Mouse (Mus musculus) layer of hippocampus, postnatal 10 days (tissue): ENCODE data around the gene Olfr48. TPM values are rescaled to one million over a fixed set of nuclear protein-coding genes. Genes with fewer than 3 reads are reported as not detected.

ENCODE experiments used
- DNase-seq, 2 experiments: peaks; one replicate each; pipeline ENCODE4 v3.0.0; 2021; ENCODE audit warnings: low spot score in 2 of 2
- long read RNA-seq: library from polyadenylated mRNA; stranded (forward); transcript quantifications from one replicate; pipeline ENCODE4 v2.0.0, GENCODE M21; 2023
- total RNA-seq, 2 experiments: library from RNA; stranded (reverse); gene quantifications; 2 replicates each; pipeline ENCODE4 v1.2.3; 2021

The Olfr48 gene
- not detected for total RNA-seq
- long read RNA-seq = 0 reads

DNA sequence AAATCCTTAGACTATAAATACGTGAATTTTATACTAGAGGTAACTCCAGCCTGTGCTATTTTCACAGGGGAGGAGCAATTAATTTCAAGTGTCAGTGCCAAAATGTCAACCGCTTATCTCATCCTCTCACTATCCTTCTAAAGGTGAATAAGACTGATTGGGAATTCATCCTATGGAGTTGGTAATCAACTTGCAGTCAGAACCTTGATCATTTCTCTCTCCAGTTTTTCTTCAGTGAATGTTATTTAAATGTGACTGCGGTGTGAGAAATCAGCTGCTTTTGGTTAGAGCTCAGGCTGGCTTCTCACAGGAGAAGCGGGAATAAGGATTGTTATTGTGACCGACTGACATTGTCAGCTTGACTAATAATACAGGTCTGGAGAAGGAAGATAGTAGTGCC is at the start of gene Olfr48:
Olfr48 (minus strand) TSS at position 101 of the 400 bp plus-strand sequence.
- no peak for DNase-seq

DNA sequence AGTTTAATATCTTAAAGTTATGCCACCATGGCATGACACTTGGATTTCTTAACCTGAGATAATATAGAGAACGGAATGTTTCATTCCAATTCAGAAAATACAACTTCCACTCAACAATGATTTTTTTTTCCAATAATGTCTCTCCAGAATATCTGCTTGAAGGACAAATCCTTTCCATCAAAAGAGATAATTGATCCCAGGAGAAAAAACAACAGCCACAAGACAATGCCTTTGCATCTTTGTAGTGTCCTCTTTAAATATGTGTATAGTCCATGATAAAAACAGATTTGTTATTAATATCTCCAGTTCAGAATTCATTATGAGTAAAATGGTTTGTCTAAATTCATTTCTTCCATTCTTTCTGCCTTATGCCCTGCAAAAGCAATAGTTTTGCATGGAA is 30.1 kb upstream of the Olfr48 start, which contains the start of gene Olfr1257:
Olfr1257 (plus strand) TSS at position 301 of the 400 bp plus-strand sequence.
- no peak for DNase-seq

DNA sequence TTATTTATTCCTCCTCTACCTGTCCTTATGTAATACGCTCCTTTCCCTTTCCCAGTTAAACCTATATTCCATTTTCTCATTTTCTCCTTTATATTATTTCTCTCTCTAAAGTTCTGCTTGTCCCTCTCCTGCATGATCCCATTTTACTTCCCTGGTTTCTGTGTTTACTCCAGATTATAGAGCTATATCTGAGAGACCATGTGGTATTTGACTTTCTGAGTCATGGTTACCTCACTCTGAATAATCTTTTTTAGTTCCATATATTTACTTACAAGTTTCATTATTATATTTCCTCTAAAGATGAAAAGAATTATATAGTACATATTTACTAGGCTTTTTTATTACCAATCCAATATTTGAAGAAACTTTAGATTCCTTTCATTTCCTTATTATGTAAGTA is 1.2 kb upstream of the Olfr48 start:
- DNase-seq = no peak

- DNase-seq = no peak
These were observed 6.5 kb downstream of the Olfr48 start, which contains the start of gene Olfr1256 for GRCm38 (mm10) chr2:89841455-89841854. Gene Olfr1256 (minus strand): TSS chr2:89841555.

GRCm38 (mm10) chr2:89820216-89820615 is 27.8 kb downstream of the Olfr48 start:
- no peak for DNase-seq

DNA sequence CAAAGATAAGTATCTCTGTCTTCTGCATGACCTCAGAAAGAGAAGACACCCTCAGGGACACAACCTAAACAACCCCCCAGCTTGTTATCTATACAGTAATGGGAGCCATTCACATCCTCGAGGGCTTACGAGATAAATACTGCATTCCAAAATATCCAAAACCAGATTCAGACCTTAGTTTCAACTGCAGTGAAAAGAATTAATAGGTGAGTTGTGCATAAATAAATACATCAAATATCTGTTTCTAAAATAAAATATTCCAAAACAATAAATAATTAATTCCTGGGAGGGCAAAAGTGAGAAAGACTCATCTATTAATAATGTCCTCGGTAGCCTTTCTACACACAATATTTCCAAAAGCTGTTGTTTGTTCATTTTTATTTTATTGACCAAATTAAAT is 36.3 kb downstream of the Olfr48 start, which contains the start of gene Olfr1255:
Olfr1255 (plus strand) TSS at position 301 of the 400 bp plus-strand sequence.
- no peak for DNase-seq

DNA sequence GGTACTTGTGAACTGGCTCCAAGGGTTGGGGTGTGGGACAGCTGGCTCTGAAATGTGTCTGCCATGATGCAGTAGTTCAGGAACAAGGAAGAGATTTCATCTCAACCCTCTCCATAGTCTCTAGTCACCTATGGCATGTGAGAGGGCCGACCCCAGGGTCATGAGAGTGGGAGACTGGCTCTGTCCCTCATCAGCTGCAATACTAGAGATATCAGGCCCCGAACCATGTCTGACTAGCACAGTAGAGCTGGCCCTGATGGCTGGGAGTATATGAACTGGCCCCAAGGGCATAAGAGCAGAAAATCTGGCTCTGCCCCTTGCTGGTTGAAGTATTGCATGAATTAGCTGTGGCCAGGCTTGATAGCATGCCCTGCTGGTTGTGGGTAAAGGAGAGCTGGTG is 37.3 kb downstream of the Olfr48 start:
- DNase-seq = no peak

DNA sequence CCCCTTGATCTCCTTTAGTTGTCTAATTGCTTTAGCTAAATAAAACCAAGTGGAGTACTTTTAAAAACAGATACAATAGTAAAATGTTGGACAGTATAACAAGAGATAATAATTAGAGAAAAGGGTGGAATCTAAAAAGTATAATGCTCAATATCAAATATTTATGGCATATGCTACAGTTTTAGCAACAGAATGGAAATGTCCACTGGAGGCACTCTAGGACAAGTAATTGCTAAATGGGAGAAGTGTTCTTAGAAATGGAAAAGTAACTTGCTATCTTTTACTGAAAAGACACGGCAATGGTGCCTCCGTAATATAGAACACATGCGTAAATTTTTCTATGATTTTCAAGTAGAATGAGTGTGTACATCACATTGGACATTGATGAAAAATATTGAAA is 48.4 kb downstream of the Olfr48 start:
- DNase-seq = no peak

DNA sequence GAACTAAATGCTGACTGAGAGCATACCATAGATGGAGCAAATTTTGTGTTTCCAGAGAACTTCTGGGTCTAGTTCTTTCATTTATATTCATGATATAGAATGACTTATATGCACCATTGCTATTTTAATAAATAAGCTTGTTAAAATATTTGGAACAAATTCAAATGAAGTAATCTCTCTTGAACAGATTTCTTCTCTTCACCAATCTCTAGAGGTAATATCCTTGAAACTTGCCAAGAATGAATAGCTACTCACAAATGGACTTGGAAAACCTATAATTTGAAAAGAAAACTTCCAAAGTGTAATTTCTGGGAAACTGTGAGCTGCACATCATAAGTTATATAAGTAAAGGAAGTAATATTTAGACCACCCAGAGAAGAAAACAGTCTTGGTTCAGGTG is 54.5 kb downstream of the Olfr48 start, which contains the start of gene Olfr1254:
Olfr1254 (minus strand) TSS at position 101 of the 400 bp plus-strand sequence.
- DNase-seq = no peak

Other genes starting within 250 kb of the Olfr48 start
- gene Olfr1247, start 234.1 kb downstream of the Olfr48 start, total RNA-seq = not detected
- gene Olfr1248, start 230.0 kb downstream of the Olfr48 start, total RNA-seq = not detected
- gene Olfr1249, start 213.2 kb downstream of the Olfr48 start, total RNA-seq = not detected
- not detected for gene Olfr1250, start 186.7 kb downstream of the Olfr48 start, total RNA-seq
- not detected for gene Olfr1251, start 176.3 kb downstream of the Olfr48 start, total RNA-seq
- gene Olfr1252, start 123.2 kb downstream of the Olfr48 start, total RNA-seq = not detected
- not detected for gene Olfr1253, start 91.1 kb downstream of the Olfr48 start, total RNA-seq
- not detected for gene Olfr1254, start 54.6 kb downstream of the Olfr48 start, total RNA-seq
- gene Olfr1255, start 36.2 kb downstream of the Olfr48 start, total RNA-seq = not detected
- gene Olfr1256, start 6.7 kb downstream of the Olfr48 start, total RNA-seq = not detected
- not detected for gene Olfr1257, start 30.2 kb upstream of the Olfr48 start, total RNA-seq
- not detected for gene Olfr1258, start 79.1 kb upstream of the Olfr48 start, total RNA-seq
- gene Olfr1259, start 100.5 kb upstream of the Olfr48 start, total RNA-seq = not detected
- not detected for gene Olfr1260, start 126.1 kb upstream of the Olfr48 start, total RNA-seq
- gene Olfr1261, start 143.0 kb upstream of the Olfr48 start, total RNA-seq = not detected
- not detected for gene Olfr1262, start 151.9 kb upstream of the Olfr48 start, total RNA-seq
- gene Olfr1263, start 163.9 kb upstream of the Olfr48 start, total RNA-seq = not detected
- not detected for gene Olfr1264, start 177.4 kb upstream of the Olfr48 start, total RNA-seq
- not detected for gene Olfr1265, start 187.1 kb upstream of the Olfr48 start, total RNA-seq
- not detected for gene Olfr140, start 215.4 kb upstream of the Olfr48 start, total RNA-seq